Mouse (Mus musculus) B cell, adult 2 months (primary cell): ENCODE measurements around the gene Ormdl1.
"Not testable (repeated sequence)": the region's sequence is repeated elsewhere in the genome, so short reads cannot be mapped to it uniquely, and the experiment has no call there.

Experiments
- DNase-seq, 2 experiments: peaks; one replicate each; pipeline ENCODE4 v3.0.0; 2022

Gene Ormdl1

GRCm38 (mm10) chr1:53296581-53297383 is at the start of gene Ormdl1, which contains the start of the genes Pms1 and Gm28778:
Gene Ormdl1, plus strand, starts transcription at chr1:53297095.
Gene Pms1, minus strand, starts transcription at chr1:53297018.
Gene Gm28778, plus strand, starts transcription at chr1:53297111.
- peak; percentile 88 to 89 for DNase-seq

DNA sequence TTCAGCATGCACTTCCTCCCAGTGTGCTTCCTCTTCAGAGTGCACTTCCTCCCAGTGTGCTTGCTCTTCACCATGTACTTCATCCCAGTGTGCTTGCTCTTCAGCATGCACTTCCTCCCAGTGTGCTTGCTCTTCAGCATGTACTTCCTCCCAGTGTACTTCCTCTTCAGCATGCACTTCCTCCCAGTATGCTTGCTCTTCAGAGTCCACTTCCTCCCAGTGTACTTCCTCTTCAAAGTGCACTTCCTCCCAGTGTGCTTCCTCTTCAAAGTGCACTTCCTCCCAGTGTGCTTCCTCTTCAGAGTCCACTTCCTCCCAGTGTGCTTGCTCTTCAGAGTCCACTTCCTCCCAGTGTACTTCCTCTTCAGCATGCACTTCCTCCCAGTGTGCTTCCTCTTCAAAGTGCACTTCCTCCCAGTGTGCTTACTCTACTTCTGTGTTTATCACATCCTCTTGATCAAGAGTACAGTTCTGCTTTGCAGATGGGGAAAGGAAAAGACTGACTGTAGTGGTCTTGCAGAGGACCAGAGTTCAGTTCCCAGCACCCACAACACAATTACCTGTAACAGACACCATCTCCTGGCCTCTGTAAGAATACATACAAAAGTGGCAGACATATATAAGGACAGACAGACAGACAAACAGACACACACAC is 31.8 kb upstream of the Ormdl1 start:
- peak; percentile 6 to 7 for DNase-seq

DNA sequence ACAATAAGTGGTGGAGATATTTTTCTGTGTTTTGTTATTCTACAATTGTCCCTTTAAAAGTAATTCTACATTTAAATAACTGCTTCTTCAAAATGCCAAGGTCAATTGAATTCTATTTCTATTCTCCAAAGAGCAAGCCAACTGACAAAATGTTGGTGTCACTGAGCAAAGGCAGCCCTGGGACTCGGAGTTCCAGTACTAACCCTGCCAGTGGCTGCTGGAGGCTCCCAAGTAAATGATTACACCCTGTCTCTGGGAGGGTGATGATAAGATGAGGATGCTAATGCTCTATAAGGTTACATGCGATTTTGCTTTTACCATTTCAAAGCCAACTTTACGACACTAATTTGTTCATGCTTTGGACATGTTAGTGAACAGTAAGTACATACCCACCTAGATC is 27.0 kb upstream of the Ormdl1 start:
- DNase-seq, result no peak

DNA sequence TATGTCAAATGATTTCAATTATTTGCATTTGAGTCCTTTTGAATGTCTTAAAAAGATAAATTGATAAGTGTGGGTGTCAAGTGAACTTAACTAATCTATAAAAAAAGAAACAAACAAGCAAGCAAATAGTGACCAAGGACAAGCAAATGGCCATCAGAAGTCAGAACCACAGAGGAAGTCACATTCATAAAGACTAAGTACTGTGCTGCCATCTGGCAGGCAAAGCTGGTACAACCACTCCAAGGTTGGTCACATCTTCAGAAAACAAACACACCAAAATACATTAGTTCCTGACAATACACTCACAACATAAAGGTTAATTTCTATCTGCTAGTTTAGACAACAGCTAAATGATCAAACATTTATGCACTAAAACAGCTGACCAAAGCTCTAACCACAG is 24.2 kb upstream of the Ormdl1 start:
- peak in 1 of 2 experiments; percentile 7 for DNase-seq

GRCm38 (mm10) chr1:53291197-53291596 is 5.7 kb upstream of the Ormdl1 start:
- no peak for DNase-seq

GRCm38 (mm10) chr1:53300506-53300905 is 3.6 kb downstream of the Ormdl1 start:
- no peak for DNase-seq

DNA sequence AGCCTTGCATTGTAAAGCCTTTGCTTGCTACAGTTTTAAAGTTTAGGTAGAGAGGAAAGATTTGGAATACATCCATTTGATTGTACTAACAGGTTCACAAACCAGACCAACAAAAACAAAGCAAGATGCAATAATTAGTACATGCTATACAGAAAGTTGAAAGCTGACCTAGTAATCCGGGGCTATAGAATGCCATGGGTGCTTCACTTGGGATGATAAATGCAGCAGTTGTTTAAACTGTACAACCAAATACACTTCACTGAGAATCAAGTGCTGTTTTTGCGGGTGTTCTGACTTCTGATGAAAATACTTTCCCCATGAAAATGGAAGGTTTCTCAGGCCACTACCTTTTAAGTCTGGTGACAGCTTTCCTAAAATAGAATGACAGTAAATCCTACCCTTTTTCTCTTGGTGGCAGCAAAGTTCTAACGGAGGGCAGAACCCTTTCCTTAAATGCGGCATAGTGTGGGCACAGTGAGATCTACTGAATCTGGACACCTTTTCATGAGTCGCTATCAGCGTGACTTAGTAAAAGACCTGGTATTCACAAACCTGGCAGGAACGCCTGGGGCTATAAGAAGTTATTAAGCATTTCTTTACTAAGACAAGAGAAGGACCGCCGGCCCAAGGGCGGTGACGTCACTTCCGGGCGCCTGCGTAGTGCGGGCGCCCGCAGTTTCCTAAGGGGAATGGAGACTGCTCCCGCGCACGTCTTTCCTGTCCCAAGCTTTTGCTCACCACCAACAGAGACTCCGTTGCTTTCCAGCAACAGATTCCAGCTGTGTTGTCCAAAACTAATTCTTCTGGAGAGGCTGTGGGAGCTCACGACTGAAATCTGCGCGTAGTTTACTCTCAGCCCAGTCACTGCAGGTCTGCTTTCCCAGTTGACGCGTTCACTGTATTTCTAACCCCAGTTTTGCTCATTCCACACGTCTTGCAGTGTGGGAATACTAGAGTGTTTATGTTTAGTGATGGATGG is 16.4 kb downstream of the Ormdl1 start, which contains the start of gene Osgepl1:
TSS of gene Osgepl1 (plus strand) at position 636 of the 979 bp plus-strand sequence.
- peak; percentile 85 to 88 for DNase-seq

GRCm38 (mm10) chr1:53321662-53322344 is 24.9 kb downstream of the Ormdl1 start:
- no peak for DNase-seq

DNA sequence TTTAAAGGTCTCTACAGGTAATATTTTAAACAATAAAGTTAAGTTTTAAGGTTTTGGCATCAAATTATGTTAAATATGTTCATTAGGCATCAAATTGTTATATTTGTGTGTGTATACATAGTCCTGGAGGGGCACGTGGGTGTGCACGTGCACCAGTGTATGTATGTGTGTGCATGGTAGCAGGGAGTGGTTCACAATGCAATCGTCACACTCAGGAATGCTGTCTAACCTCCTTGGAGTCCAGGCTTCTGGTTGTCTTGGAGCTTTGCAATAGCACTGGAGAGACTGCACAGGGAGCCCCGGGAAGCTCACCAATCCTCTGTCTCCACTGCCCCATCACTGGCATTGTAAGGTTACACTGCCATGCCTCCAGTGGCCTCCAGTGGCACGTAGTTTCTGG is 26.4 kb downstream of the Ormdl1 start:
- DNase-seq, result no peak

DNA sequence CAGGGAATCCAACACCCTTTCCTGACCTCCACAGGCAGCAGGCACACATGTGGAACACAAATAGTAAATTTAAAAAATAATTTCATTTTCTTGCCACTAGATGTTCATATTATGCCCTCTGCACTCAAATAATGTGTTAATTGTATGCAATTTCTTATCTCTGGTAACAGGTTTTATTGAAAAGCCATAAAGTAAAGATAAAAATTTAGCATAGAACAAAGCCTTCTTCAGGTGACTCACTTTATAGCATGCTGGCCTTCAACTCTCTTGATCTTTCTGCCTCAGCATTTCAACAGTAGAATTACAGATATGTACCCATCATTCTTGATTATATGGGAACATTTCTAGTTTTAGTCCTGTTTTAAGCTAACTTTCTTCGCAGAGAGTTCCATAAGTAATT is 27.4 kb downstream of the Ormdl1 start:
- no peak for DNase-seq

DNA sequence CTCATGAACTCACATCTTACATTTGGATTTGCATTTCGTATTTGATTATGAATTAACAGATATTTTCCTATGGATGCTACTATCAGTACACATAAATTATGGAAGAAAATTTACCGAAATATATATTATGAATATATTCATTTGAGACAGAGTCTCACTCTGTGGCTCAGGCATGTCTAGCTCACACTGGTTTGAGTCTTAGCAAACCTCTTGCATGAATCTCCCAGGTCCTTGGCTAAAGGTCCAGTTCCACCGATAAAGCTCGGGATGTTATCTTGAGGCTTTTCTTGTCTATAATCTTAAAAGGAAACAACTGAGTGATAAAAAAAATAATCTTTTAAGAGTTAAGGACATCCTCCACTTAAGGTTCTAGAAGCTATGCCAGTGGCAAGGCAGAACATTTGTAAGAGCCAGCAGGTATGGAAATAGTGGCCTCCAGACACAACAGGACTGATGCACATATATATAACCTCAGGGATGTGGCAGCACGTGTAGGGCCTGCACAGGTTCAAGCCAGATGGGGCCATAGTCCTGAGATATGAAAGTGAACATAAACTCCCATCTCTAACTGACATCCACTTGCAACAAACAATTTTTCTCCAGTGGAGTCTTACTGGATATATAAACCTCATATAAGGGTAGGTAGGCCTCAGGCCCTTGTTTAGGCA is 28.1 kb downstream of the Ormdl1 start:
- DNase-seq, result no peak

- not testable (repeated sequence) for DNase-seq
Measured at GRCm38 (mm10) chr1:53333527-53333926, 36.6 kb downstream of the Ormdl1 start.

DNA sequence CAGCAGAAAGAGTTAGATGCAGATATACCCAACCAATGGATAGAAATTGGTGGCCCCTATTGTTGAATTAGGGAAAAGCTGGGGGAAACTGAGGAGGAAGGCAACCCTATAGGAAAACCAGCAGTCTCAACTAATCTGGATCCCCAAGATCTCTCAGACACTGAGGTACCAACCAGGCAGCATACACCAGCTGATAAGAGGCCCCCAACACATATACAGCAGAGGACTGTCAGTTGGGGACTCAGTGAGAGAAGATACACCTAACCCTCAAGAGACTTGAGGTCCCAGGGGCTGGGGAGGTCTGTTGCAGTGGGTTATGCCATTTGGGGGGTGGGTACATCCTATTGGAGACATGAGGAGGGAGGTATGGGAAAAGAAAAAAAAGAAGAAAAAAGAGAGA is 38.6 kb downstream of the Ormdl1 start:
- DNase-seq, result no peak

DNA sequence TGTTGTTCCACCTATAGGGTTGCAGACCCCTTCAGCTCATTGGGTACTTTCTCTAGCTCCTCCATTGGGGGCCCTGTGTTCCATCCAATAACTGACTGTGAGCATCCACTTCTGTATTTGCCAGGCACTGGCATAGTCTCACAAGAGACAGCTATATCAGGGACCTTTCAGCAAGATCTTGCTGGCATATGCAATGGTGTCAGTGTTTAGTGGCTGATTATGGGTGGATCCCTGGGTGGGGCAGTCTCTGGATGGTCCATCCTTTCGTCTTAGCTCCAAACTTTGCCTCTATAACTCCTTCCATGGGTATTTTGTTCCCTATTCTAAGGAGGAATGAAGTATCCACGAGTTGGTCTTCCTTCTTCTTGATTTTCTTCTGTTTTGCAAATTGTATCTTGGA is 40.5 kb downstream of the Ormdl1 start:
- DNase-seq, result not testable (repeated sequence)

DNA sequence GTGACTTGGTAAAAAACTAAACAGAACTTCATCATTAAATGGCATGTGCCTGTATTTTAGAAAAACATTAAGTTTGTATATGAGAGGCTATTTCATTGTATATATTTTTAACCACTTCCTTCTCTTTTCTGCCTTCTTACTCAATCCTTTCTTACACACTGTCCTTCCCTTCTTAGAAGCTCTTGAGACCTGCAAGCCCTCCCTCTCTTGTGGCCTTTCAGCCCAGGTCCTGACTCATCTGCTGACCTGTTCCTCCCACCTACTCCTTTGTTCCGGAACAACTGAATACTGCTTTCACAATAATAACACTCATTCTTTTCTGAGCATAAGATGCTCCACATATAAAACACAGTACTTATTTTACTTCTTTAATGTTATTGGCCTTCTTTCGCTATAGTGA is 44.2 kb downstream of the Ormdl1 start:
- DNase-seq, result no peak

DNA sequence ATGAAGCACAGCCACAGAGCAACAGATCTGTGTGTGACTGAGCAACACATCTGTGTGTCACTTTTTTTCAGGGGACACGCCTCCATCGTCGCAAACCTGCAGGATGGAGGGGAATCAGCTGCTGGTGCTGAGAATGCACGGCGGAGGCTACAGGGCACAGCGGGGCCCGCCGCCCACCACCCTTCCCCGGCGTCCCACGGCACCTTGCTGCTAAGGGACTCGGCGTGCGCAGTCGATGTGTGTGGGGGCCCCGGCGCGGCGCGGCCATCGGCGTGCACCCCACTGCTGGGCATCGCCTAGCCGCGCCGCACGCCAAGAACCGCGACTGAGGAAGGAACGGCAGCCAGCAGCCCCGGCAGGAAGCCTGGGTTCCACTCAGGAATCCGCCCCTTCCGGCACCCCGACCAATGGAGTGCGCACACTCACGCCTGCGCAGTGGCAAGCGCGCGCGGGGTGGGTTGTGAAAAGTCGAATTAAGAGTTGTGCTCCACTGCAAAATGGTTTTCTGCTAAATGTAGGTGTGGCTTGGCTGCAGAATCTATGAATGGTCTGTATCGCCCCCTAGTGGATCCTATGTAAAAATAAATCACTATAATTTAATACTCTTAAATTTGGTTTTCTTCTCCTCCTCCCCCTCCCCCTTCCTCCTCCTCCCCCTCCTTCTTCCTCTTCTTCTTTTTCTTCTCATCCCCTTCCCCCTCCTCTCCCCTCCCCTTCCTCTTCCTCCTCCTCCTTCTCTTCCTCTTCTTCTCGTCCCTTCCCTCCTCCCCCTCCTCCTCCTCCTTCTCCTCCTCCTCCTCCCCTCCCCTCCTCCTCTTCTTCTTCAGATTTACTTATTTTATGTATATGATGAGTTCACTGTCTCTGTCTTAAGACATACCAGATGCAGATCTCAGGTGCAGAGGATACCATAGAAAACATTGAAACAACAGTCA is 55.7 kb downstream of the Ormdl1 start, which contains the start of the genes Asdurf, Gm28551 and Asnsd1:
TSS of gene Asdurf (minus strand) at position 293 of the 935 bp plus-strand sequence.
TSS of gene Gm28551 (minus strand) at position 341 of the 935 bp plus-strand sequence.
TSS of gene Asnsd1 (minus strand) at position 426 of the 935 bp plus-strand sequence.
- peak; percentile 99 for DNase-seq

DNA sequence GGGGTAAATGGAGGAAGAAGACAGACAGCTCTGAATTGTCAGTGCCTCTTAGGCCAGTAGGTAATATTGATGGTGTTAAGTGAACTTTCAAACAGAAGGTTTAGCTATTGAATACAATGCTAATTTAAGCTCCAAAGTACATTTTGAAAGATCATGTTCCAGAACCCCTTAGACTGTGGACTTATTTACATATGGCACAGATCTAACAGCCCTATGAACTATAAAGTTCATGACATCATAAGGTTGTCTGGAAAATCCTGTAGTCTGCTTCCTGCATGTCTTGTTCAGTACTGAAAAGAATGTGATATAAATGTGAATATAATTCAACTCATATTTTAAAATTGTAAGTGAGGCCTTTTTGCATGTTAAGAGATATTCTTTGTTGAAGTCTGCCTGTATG is 62.1 kb downstream of the Ormdl1 start:
- DNase-seq, result no peak
